ENCODE assay signal across 11 mouse cellular contexts in the genomic region with DNA sequence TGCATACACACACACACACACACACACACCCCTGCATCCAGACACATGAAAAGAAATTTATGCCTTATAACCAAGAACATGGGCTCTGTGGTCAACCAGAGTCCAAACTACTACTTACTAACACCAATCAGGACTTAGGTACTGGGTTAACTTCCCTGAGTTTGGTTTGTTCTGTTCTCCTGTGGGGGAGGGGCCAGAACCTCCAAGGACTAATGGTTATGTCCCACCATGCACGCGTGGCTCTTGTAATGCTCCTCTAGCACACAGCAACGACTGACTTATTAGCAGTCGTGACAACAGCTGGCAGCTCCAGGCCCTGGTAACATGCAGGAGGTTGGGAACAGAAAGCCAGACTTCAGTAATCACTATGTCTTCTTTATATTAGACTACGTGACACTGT. TPM values are rescaled to one million over a fixed set of nuclear protein-coding genes. Genes with fewer than 3 reads are reported as not detected.
DNase-seq lines count a peak whose midpoint lies in the region; ATAC-seq and TF ChIP-seq lines count a peak whose summit lies in the region.
"Had no signal": no experiment of that assay in that cellular context is flagged by ENCODE, and none has a peak within 500 bp of the region (broad histone marks: within the 10 kb centered on the region; RNA-seq: fewer than 3 reads in every experiment).

No protein-coding gene starts in this region.

- WGBS in hindbrain, embryonic 11.5 days: 64% methylated on average over 5 of the region's 5 CpGs
- 69% methylated on average over 5 of the region's 5 CpGs for whole genome bisulfite sequencing in hindbrain, embryonic 10.5 days
- 33% methylated on average over 5 of the region's 5 CpGs for WGBS in limb, embryonic 14.5 days
- 60% methylated on average over 5 of the region's 5 CpGs for WGBS in lung, adult 2 months
- 50% methylated on average over 5 of the region's 5 CpGs for WGBS in intestine, postnatal 0 days

- H3K9ac ChIP-seq in hindbrain, embryonic 11.5 days (ENCODE audit: low read depth, low read length): no peak overlapping the region
- no peak overlapping the region for H3K9ac ChIP-seq in limb, embryonic 14.5 days (ENCODE audit: low read depth, low read length, severe bottlenecking)
- H3K9ac ChIP-seq in intestine, postnatal 0 days (ENCODE audit: low read depth, low read length): no peak overlapping the region

- H3K4me3 ChIP-seq in hindbrain, embryonic 11.5 days (ENCODE audit: low read depth, low read length): no peak overlapping the region
- H3K4me3 ChIP-seq in hindbrain, embryonic 10.5 days: no peak overlapping the region
- H3K4me3 ChIP-seq in embryonic fibroblast, embryonic 13.5 days (ENCODE audit: insufficient read depth, low read length): peak overlapping the region; percentile 82
- no peak overlapping the region for H3K4me3 ChIP-seq in limb, embryonic 14.5 days (replicated peaks; ENCODE audit: low read length)
- H3K4me3 ChIP-seq in lung, adult 2 months (replicated peaks; ENCODE audit: extremely low read depth, low read depth, low read length): no peak overlapping the region
- H3K4me3 ChIP-seq in intestine, postnatal 0 days (ENCODE audit: low read depth, low read length): no peak overlapping the region

- TF ChIP-seq POLR2A in embryonic fibroblast, embryonic 13.5 days (IDR thresholded peaks at IDR 0.05; ENCODE audit: low read depth, low read length): no peak
- TF ChIP-seq POLR2A in limb, embryonic 14.5 days (IDR thresholded peaks at IDR 0.05; ENCODE audit: borderline replicate concordance, extremely low read depth, insufficient read depth, insufficient read length): no peak
- TF ChIP-seq POLR2A in lung, adult 2 months (IDR thresholded peaks at IDR 0.05; ENCODE audit: borderline replicate concordance, extremely low read depth, low read depth, low read length): no peak

- H3K27ac ChIP-seq in hindbrain, embryonic 11.5 days (ENCODE audit: low read depth, low read length): no peak overlapping the region
- H3K27ac ChIP-seq in hindbrain, embryonic 10.5 days: no peak overlapping the region
- no peak overlapping the region for H3K27ac ChIP-seq in embryonic fibroblast, embryonic 13.5 days (ENCODE audit: insufficient read depth, low read length)
- no peak overlapping the region for H3K27ac ChIP-seq in limb, embryonic 14.5 days (replicated peaks; ENCODE audit: low read depth, low read length)
- no peak overlapping the region for H3K27ac ChIP-seq in intestine, postnatal 0 days (ENCODE audit: low read depth, low read length)

- no peak for TF ChIP-seq CTCF in embryonic fibroblast, embryonic 13.5 days (IDR thresholded peaks at IDR 0.05; ENCODE audit: borderline replicate concordance, insufficient read depth, low read length)
- TF ChIP-seq CTCF in lung, adult 2 months (IDR thresholded peaks at IDR 0.05; ENCODE audit: insufficient read depth, low read length): no peak
- no peak for TF ChIP-seq CTCF in intestine, postnatal 0 days (IDR thresholded peaks at IDR 0.05; ENCODE audit: low read depth)

- peaks cover 3% of the 10 kb centered on the region; the same call in 1 of the 2 replicates for H3K4me1 ChIP-seq in hindbrain, embryonic 11.5 days (replicated peaks; ENCODE audit: control insufficient read depth, insufficient read depth, low read length)
- peaks cover 22% of the 10 kb centered on the region for H3K4me1 ChIP-seq in hindbrain, embryonic 10.5 days (replicated peaks)
- H3K4me1 ChIP-seq in embryonic fibroblast, embryonic 13.5 days (ENCODE audit: control insufficient read depth, insufficient read depth, low read length): peaks cover 4% of the 10 kb centered on the region; the same call in 1 of the 2 replicates
- H3K4me1 ChIP-seq in limb, embryonic 14.5 days (ENCODE audit: control insufficient read depth, insufficient read depth, low read length): peaks cover 5% of the 10 kb centered on the region
- H3K4me1 ChIP-seq in lung, adult 2 months (ENCODE audit: control insufficient read depth, insufficient read depth, low read length): no peaks in the 10 kb centered on the region
- no peaks in the 10 kb centered on the region for H3K4me1 ChIP-seq in intestine, postnatal 0 days (replicated peaks; ENCODE audit: control insufficient read depth, insufficient read depth, low read length)

- H3K27me3 ChIP-seq in hindbrain, embryonic 11.5 days (ENCODE audit: control insufficient read depth, insufficient read depth, low read length): peaks cover 19% of the 10 kb centered on the region
- peaks cover 38% of the 10 kb centered on the region for H3K27me3 ChIP-seq in hindbrain, embryonic 10.5 days (ENCODE audit: insufficient read depth, poor library complexity, severe bottlenecking)
- peaks cover 19% of the 10 kb centered on the region for H3K27me3 ChIP-seq in limb, embryonic 14.5 days (ENCODE audit: control insufficient read depth, insufficient read depth, low read length)
- peaks cover 20% of the 10 kb centered on the region for H3K27me3 ChIP-seq in intestine, postnatal 0 days (replicated peaks; ENCODE audit: control insufficient read depth, insufficient read depth, low read length)

- ATAC-seq in hindbrain, embryonic 11.5 days (ENCODE audit: low FRiP score): no peak
- no peak for ATAC-seq in limb, embryonic 14.5 days (ENCODE audit: low FRiP score, low read depth)
- no peak for ATAC-seq in intestine, postnatal 0 days

- no peaks in the 10 kb centered on the region for H3K36me3 ChIP-seq in hindbrain, embryonic 11.5 days (ENCODE audit: control insufficient read depth, insufficient read depth, low read length)
- H3K36me3 ChIP-seq in hindbrain, embryonic 10.5 days: no peaks in the 10 kb centered on the region
- H3K36me3 ChIP-seq in limb, embryonic 14.5 days (ENCODE audit: control insufficient read depth, insufficient read depth, low read length): no peaks in the 10 kb centered on the region
- H3K36me3 ChIP-seq in intestine, postnatal 0 days (ENCODE audit: control insufficient read depth, insufficient read depth): no peaks in the 10 kb centered on the region

- peak; percentile 8 for DNase-seq in hindbrain, embryonic 11.5 days (ENCODE audit: low spot score)
- DNase-seq in hindbrain, embryonic 10.5 days (ENCODE audit: low spot score): no peak
- DNase-seq in brain, adult 2 months (ENCODE audit: low read depth, low spot score): peak; percentile 24
- no peak for DNase-seq in limb, embryonic 14.5 days (ENCODE audit: low spot score)
- DNase-seq in Muller cell, postnatal 12 days (ENCODE audit: inconsistent ontology term): no peak
- no peak for DNase-seq in lung, adult 2 months
- DNase-seq: cerebellum, adult 9-11 months; lung, postnatal 10 days; thymus, postnatal 4 days had no signal

- H3K9me3 ChIP-seq in hindbrain, embryonic 11.5 days (ENCODE audit: control insufficient read depth, low read length): no peaks in the 10 kb centered on the region
- H3K9me3 ChIP-seq in hindbrain, embryonic 10.5 days: no peaks in the 10 kb centered on the region
- H3K9me3 ChIP-seq in limb, embryonic 14.5 days (ENCODE audit: control insufficient read depth, low read length): no peaks in the 10 kb centered on the region
- no peaks in the 10 kb centered on the region for H3K9me3 ChIP-seq in intestine, postnatal 0 days (ENCODE audit: control insufficient read depth)

- no peak overlapping the region for H3K4me2 ChIP-seq in hindbrain, embryonic 11.5 days (replicated peaks; ENCODE audit: low read depth, low read length)
- peak overlapping the region; percentile 98; the same call in 1 of the 2 replicates for H3K4me2 ChIP-seq in limb, embryonic 14.5 days (replicated peaks; ENCODE audit: low read depth, low read length, severe bottlenecking)
- H3K4me2 ChIP-seq in intestine, postnatal 0 days (replicated peaks; ENCODE audit: low read depth): no peak overlapping the region

RNA-seq across cellular contexts. Expression of a gene that starts 3.1 kb away (rescaled TPM):
- polyA plus RNA-seq in hindbrain, embryonic 11.5 days (2014; fragmentation: Nextera tagmentation; extraction: Ambion mirVana): 1.9 and 2.0 TPM in 2 replicates
- 1.5 TPM in 2 replicates for polyA plus RNA-seq in hindbrain, embryonic 10.5 days (2016; fragmentation: Nextera tagmentation; extraction: Ambion mirVana)
- 30.9 and 34.5 TPM in 2 replicates for polyA plus RNA-seq in embryonic fibroblast, embryonic 13.5 days (2011; ENCODE audit: insufficient read length, low read depth, missing spikeins)
- 5.9 and 6.1 TPM in 2 replicates for polyA plus RNA-seq in limb, embryonic 14.5 days (2012; rRNA removed)
- 3.1 and 3.4 TPM in 2 replicates for polyA plus RNA-seq in limb, embryonic 14.5 days (2014; fragmentation: Nextera tagmentation; extraction: Ambion mirVana)
- polyA plus RNA-seq in lung, adult 2 months (2012; rRNA removed): 1.6 and 2.5 TPM in 2 replicates
- polyA plus RNA-seq in intestine, postnatal 0 days (2015; fragmentation: Nextera tagmentation; extraction: Ambion mirVana): 0.21 and 0.29 TPM in 2 replicates

Comparison
In these comparisons a context has a peak if more than half of its experiments do, and no peak if none do; other contexts are left out.
1. DNase-seq: peak in hindbrain, embryonic 11.5 days (single experiment) and brain, adult 2 months (single experiment); none in hindbrain, embryonic 10.5 days (single experiment), limb, embryonic 14.5 days (single experiment), Muller cell, postnatal 12 days (single experiment) and lung, adult 2 months (single experiment).